Comparison of ENCODE assay signal across 8 mouse cellular contexts in the genomic region with DNA sequence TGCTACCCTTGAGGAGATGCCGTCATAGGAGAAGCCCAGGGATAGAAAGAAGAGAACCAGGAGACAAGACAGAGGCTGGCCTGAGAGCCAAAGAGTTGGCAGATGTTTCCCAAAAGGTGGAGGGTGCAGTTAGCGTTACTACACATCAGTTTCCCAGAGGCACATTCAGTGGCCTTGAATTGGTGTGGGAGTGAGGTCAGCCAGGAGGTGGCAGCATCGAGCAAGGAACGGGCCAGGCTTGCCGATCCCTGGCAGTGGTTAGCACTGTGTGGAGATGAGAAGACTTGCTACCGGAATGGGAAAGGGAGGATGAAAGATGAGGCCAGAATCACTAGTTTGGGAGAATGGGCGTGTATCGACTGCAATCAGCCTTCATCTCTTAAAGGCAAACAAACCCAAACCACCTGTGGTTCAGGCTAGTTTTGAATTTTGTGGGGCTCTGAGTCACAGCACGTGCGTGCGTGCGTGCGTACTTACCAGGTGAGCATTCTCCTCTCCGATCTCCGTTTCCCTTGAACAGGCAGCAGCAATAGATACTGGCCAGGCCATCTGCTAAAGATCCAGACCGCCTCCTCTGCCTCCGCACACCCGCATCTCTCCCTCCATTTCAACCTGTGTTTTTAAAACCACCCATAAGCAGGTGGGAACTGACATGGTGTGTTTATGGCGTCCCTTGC. TPM values are rescaled to one million over a fixed set of nuclear protein-coding genes. Genes with fewer than 3 reads are reported as not detected.
DNase-seq lines count a peak whose midpoint lies in the region; ATAC-seq lines count a peak whose summit lies in the region.

No protein-coding gene starts in this region.

- peak; percentile 93 for ATAC-seq in frontal cortex, adult (ENCODE audit: low TSS enrichment)
- ATAC-seq in hindbrain, embryonic 15.5 days (ENCODE audit: low FRiP score, low read depth), result peak; percentile 86
- peak; percentile 79 for ATAC-seq in megakaryocyte, adult 5-6 weeks (ENCODE audit: poor library complexity, severe bottlenecking)

- H3K4me1 ChIP-seq in hindbrain, embryonic 15.5 days (replicated peaks), result no peaks in the 10 kb centered on the region

- no peaks in the 10 kb centered on the region for H3K36me3 ChIP-seq in hindbrain, embryonic 15.5 days

- no peaks in the 10 kb centered on the region for H3K9me3 ChIP-seq in hindbrain, embryonic 15.5 days

- H3K4me2 ChIP-seq in hindbrain, embryonic 15.5 days, result no peak overlapping the region

- WGBS in hindbrain, embryonic 15.5 days, result 54% methylated on average over 19 of the region's 19 CpGs

- H3K27me3 ChIP-seq in hindbrain, embryonic 15.5 days, result no peaks in the 10 kb centered on the region

- no peak overlapping the region for H3K27ac ChIP-seq in hindbrain, embryonic 15.5 days (replicated peaks)

- DNase-seq in NIH3T3 (ENCODE audit: low read depth), result peak; percentile 92
- DNase-seq in cerebellum, adult 8-10 months, result peak; percentile 77
- DNase-seq in left cerebral cortex, adult 18-20 months (ENCODE audit: low spot score in 2 of 2), result peak; percentile 89 to 94
- DNase-seq in right cerebral cortex, postnatal 14 days, result peak; percentile 84
- DNase-seq in urinary bladder, postnatal 14 days (ENCODE audit: low spot score), result peak; percentile 89

- H3K9ac ChIP-seq in hindbrain, embryonic 15.5 days, result no peak overlapping the region

- no peak overlapping the region for H3K4me3 ChIP-seq in hindbrain, embryonic 15.5 days

RNA-seq across cellular contexts. Expression of a gene that starts 29.5 kb away (rescaled TPM):
- polyA plus RNA-seq in hindbrain, embryonic 15.5 days (2015; fragmentation: Nextera tagmentation; extraction: Ambion mirVana), result 0.58 and 0.93 TPM in 2 replicates
- total RNA-seq in left cerebral cortex, adult 18-20 months (2021), result 10 to 100 TPM; 13.0 to 13.2 TPM
- not detected in 2 replicates for total RNA-seq in megakaryocyte, adult 5-6 weeks (2015)
- not detected in 2 replicates for total RNA-seq in megakaryocyte, adult 5-6 weeks (2017)

RNA-seq across cellular contexts. Expression of a gene that starts 47.3 kb away (rescaled TPM):
- 0.78 and 0.80 TPM in 2 replicates for polyA plus RNA-seq in hindbrain, embryonic 15.5 days (2015; fragmentation: Nextera tagmentation; extraction: Ambion mirVana)
- 1 to 10 TPM in 1 of 2 experiments, under 1 TPM in 1; 0.96 to 1.3 TPM for total RNA-seq in left cerebral cortex, adult 18-20 months (2021)
- not detected in 2 replicates for total RNA-seq in megakaryocyte, adult 5-6 weeks (2015)
- not detected in 2 replicates for total RNA-seq in megakaryocyte, adult 5-6 weeks (2017)

RNA-seq across cellular contexts. Expression of a gene that starts 53.4 kb away (rescaled TPM):
- 0.08 and 0.19 TPM in 2 replicates for polyA plus RNA-seq in hindbrain, embryonic 15.5 days (2015; fragmentation: Nextera tagmentation; extraction: Ambion mirVana)
- under 1 TPM in 1 of 2 experiments, not detected in 1; 0.09 TPM for total RNA-seq in left cerebral cortex, adult 18-20 months (2021)
- total RNA-seq in megakaryocyte, adult 5-6 weeks (2015), result not detected in 2 replicates
- total RNA-seq in megakaryocyte, adult 5-6 weeks (2017), result not detected in 2 replicates

Comparison
In these comparisons a context has a peak if more than half of its experiments do, and no peak if none do; other contexts are left out.
1. RNA of a gene that starts 29.5 kb away (total RNA-seq): 13.0 to 13.2 TPM in left cerebral cortex, adult 18-20 months; not detected in megakaryocyte, adult 5-6 weeks; every median in the first group is over 10 times any median in the second.
2. Peak in every context shown above with its lines, with median percentiles within 50 percentile points of each other: DNase-seq and ATAC-seq.